In genomic region chr2:109678090-109678409, GRCm38 (mm10) we compare ENCODE assay signal across 8 mouse cellular contexts. TPM values are rescaled to one million over a fixed set of nuclear protein-coding genes. Genes with fewer than 3 reads are reported as not detected.
DNase-seq lines count a peak whose midpoint lies in the region; ATAC-seq and TF ChIP-seq lines count a peak whose summit lies in the region.

No protein-coding gene starts in this region.

- H3K27ac ChIP-seq in hindbrain, embryonic 10.5 days, result peak overlapping the region; percentile 92
- H3K27ac ChIP-seq in midbrain, postnatal 0 days (ENCODE audit: low read depth, low read length), result peak overlapping the region; percentile 94

- H3K9me3 ChIP-seq in E14TG2a.4 (ENCODE audit: low read length), result no peaks in the 10 kb centered on the region
- no peaks in the 10 kb centered on the region for H3K9me3 ChIP-seq in hindbrain, embryonic 10.5 days
- H3K9me3 ChIP-seq in midbrain, postnatal 0 days (ENCODE audit: low read length), result no peaks in the 10 kb centered on the region

- ATAC-seq in midbrain, postnatal 0 days (ENCODE audit: low FRiP score), result peak; percentile 91; the same call in 1 of the 2 replicates

- H3K4me3 ChIP-seq in E14TG2a.4 (replicated peaks; ENCODE audit: low read length), result peak overlapping the region; percentile 86
- peak overlapping the region; percentile 63 for H3K4me3 ChIP-seq in hindbrain, embryonic 10.5 days
- H3K4me3 ChIP-seq in midbrain, postnatal 0 days (ENCODE audit: low read depth, low read length), result peak overlapping the region; percentile 71

- peak overlapping the region; percentile 91 for H3K9ac ChIP-seq in midbrain, postnatal 0 days (replicated peaks; ENCODE audit: low read length, poor library complexity, severe bottlenecking)

- peaks cover 43% of the 10 kb centered on the region for H3K4me1 ChIP-seq in E14TG2a.4 (replicated peaks; ENCODE audit: low read depth, low read length)
- peaks cover 37% of the 10 kb centered on the region for H3K4me1 ChIP-seq in hindbrain, embryonic 10.5 days (replicated peaks)
- H3K4me1 ChIP-seq in midbrain, postnatal 0 days (ENCODE audit: insufficient read depth, low read length), result peaks cover 13% of the 10 kb centered on the region

- peaks cover 40% of the 10 kb centered on the region for H3K27me3 ChIP-seq in E14TG2a.4 (ENCODE audit: insufficient read depth, low read length)
- H3K27me3 ChIP-seq in hindbrain, embryonic 10.5 days (ENCODE audit: insufficient read depth, poor library complexity, severe bottlenecking), result peaks cover 60% of the 10 kb centered on the region
- H3K27me3 ChIP-seq in midbrain, postnatal 0 days (ENCODE audit: insufficient read depth, low read length), result peaks cover 13% of the 10 kb centered on the region; the same call in 1 of the 2 replicates

- intact Hi-C loops in left cerebral cortex, postnatal 25 days (cut with DNase I), result loop anchor here (1.0 to 10.0 kb wide), 7 partner anchors 60 to 1643 kb away; no protein-coding TSS in a partner anchor

- peak overlapping the region; percentile 95 for H3K4me2 ChIP-seq in midbrain, postnatal 0 days (ENCODE audit: low read depth, low read length, poor library complexity, severe bottlenecking)

- DNase-seq in R1 (ENCODE audit: low read depth, low spot score), result peak; percentile 92
- peak; percentile 86 for DNase-seq in embryo, embryonic 9.5 days (ENCODE audit: extremely low spot score)
- peak; percentile 86 for DNase-seq in hindbrain, embryonic 10.5 days (ENCODE audit: low spot score)
- DNase-seq in left cerebral cortex, postnatal 25 days (ENCODE audit: low spot score in 2 of 2), result peak; percentile 82 to 97
- DNase-seq in midbrain, postnatal 0 days (ENCODE audit: low spot score), result peak; percentile 93
- DNase-seq in spleen, postnatal 10 days (ENCODE audit: low spot score in 2 of 2), result no peak
- no peak for DNase-seq in urinary bladder, postnatal 10 days (ENCODE audit: low spot score)

- WGBS in hindbrain, embryonic 10.5 days, result 0% methylated on average over 18 of the region's 18 CpGs
- WGBS in midbrain, postnatal 0 days, result 1% methylated on average over 18 of the region's 18 CpGs

- no peaks in the 10 kb centered on the region for H3K36me3 ChIP-seq in E14TG2a.4 (ENCODE audit: insufficient read depth, low read length)
- H3K36me3 ChIP-seq in hindbrain, embryonic 10.5 days, result no peaks in the 10 kb centered on the region
- H3K36me3 ChIP-seq in midbrain, postnatal 0 days (ENCODE audit: insufficient read depth, low read length), result no peaks in the 10 kb centered on the region

- TF ChIP-seq CTCF in E14TG2a.4 (conservative IDR thresholded peaks at IDR 0.05; ENCODE audit: low read length), result no peak
- TF ChIP-seq CTCF in midbrain, postnatal 0 days (IDR thresholded peaks at IDR 0.05), result 0 out of 2 replicates have a peak, but pooled peaks have one; percentile 10

RNA-seq across cellular contexts. Expression of gene Bdnf, which starts 3.5 kb away (rescaled TPM):
- polyA plus RNA-seq in hindbrain, embryonic 10.5 days (2016; fragmentation: Nextera tagmentation; extraction: Ambion mirVana), result 2.0 and 3.5 TPM in 2 replicates
- total RNA-seq in left cerebral cortex, postnatal 25 days (2021), result 10 to 100 TPM; 28.5 to 35.0 TPM
- total RNA-seq in midbrain, postnatal 0 days (2014; rRNA removed), result 7.2 and 7.8 TPM in 2 replicates
- 10.7 TPM in 2 replicates for polyA plus RNA-seq in midbrain, postnatal 0 days (2015; fragmentation: Nextera tagmentation; extraction: Ambion mirVana)

Comparison
In these comparisons a context has a peak if more than half of its experiments do, and no peak if none do; other contexts are left out.
1. DNase-seq: peak in R1 (single experiment), embryo, embryonic 9.5 days (single experiment), hindbrain, embryonic 10.5 days (single experiment), left cerebral cortex, postnatal 25 days (2 of 2) and midbrain, postnatal 0 days (single experiment); none in spleen, postnatal 10 days (0 of 2) and urinary bladder, postnatal 10 days (single experiment).
2. Peak in every context shown above with its lines, with median percentiles within 50 percentile points of each other: H3K4me3 ChIP-seq.